Mouse (Mus musculus): ENCODE results near the gene Zfp148. TPM values are rescaled to one million over a fixed set of nuclear protein-coding genes. Genes with fewer than 3 reads are reported as not detected.
"Not testable (repeated sequence)": the region's sequence is repeated elsewhere in the genome, so short reads cannot be mapped to it uniquely, and the experiment has no call there.

Zfp148 gene
- 21.4 and 30.6 TPM in 2 replicates for polyA plus RNA-seq (2011; ENCODE audit: insufficient read depth, insufficient read length, low replicate concordance, missing spikeins)

- peak within 1 kb of the TSS; percentile 84 for H3K27ac ChIP-seq (ENCODE audit: control insufficient read depth, insufficient read depth, low read depth, low read length, poor library complexity)
- not testable (repeated sequence) for H3K4me1 ChIP-seq (ENCODE audit: control insufficient read depth, insufficient read depth, low read length)
- WGBS = 2% methylated on average over 50 of the region's 50 CpGs
- peak within 1 kb of the TSS; percentile 85 for H3K4me3 ChIP-seq (replicated peaks; ENCODE audit: control insufficient read depth, low read depth, low read length)
- peak; percentile 80 for TF ChIP-seq POLR2A (IDR thresholded peaks at IDR 0.05; ENCODE audit: borderline replicate concordance, control insufficient read depth, low read depth, low read length)
These were observed at the start of gene Zfp148 for GRCm38 (mm10) chr16:33379944-33380881. Zfp148 (plus strand) TSS chr16:33380836.

DNA sequence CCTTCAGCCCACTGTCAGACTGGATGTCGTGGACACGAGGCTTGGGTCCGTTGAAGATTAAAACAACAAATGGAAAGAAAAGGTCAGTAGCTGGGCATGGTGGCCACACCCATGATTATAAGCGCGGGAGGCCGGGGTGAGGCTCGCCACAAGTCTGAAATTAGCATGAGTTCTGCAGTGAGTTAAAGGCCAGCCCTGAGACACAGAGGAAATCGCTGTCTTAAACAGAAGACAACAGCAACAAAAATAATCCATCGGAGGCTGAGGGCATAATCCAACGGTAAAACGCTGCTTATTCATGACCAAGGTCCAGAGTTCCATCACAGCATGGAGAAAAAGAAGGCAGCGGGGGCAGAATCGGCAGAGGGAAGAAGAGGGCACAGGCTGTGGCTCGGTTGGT, 47.6 kb upstream of the Zfp148 start:
- Histone ChIP-seq H3K4me3 (replicated peaks; ENCODE audit: control insufficient read depth, low read depth, low read length) (no peak overlapping the region), H3K27ac (ENCODE audit: control insufficient read depth, insufficient read depth, low read depth, low read length, poor library complexity) (no peak overlapping the region), H3K4me1 (ENCODE audit: control insufficient read depth, insufficient read depth, low read length) (no peaks in the 10 kb centered on the region)
- TF ChIP-seq CTCF (IDR thresholded peaks at IDR 0.05; ENCODE audit: control insufficient read depth, insufficient read depth, low read length) = no peak
- TF ChIP-seq POLR2A (IDR thresholded peaks at IDR 0.05; ENCODE audit: borderline replicate concordance, control insufficient read depth, low read depth, low read length) = no peak
- 83% methylated on average over 14 of the region's 14 CpGs for WGBS

GRCm38 (mm10) chr16:33337177-33337576, 43.5 kb upstream of the Zfp148 start:
- TF ChIP-seq CTCF (IDR thresholded peaks at IDR 0.05; ENCODE audit: control insufficient read depth, insufficient read depth, low read length) = peak; percentile 65
- no peak for TF ChIP-seq POLR2A (IDR thresholded peaks at IDR 0.05; ENCODE audit: borderline replicate concordance, control insufficient read depth, low read depth, low read length)
- H3K27ac ChIP-seq (ENCODE audit: control insufficient read depth, insufficient read depth, low read depth, low read length, poor library complexity) = no peak overlapping the region
- 9% methylated on average over 8 of the region's 8 CpGs for WGBS

GRCm38 (mm10) chr16:33337681-33338080, 43.0 kb upstream of the Zfp148 start:
- no peaks in the 10 kb centered on the region for H3K4me1 ChIP-seq (ENCODE audit: control insufficient read depth, insufficient read depth, low read length)
- H3K27ac ChIP-seq (ENCODE audit: control insufficient read depth, insufficient read depth, low read depth, low read length, poor library complexity) = no peak overlapping the region
- WGBS = 73% methylated on average over 10 of the region's 10 CpGs
- H3K4me3 ChIP-seq (replicated peaks; ENCODE audit: control insufficient read depth, low read depth, low read length) = no peak overlapping the region
- no peak for TF ChIP-seq CTCF (IDR thresholded peaks at IDR 0.05; ENCODE audit: control insufficient read depth, insufficient read depth, low read length)
- no peak for TF ChIP-seq POLR2A (IDR thresholded peaks at IDR 0.05; ENCODE audit: borderline replicate concordance, control insufficient read depth, low read depth, low read length)

More at GRCm38 (mm10) chr16:33337177-33337576, 43.5 kb upstream of the Zfp148 start:
- Histone ChIP-seq H3K4me1 (ENCODE audit: control insufficient read depth, insufficient read depth, low read length) (no peaks in the 10 kb centered on the region), H3K4me3 (replicated peaks; ENCODE audit: control insufficient read depth, low read depth, low read length) (no peak overlapping the region)

GRCm38 (mm10) chr16:33338492-33338891, 42.1 kb upstream of the Zfp148 start:
- 75% methylated on average over 4 of the region's 4 CpGs for WGBS

GRCm38 (mm10) chr16:33339476-33339875, 41.2 kb upstream of the Zfp148 start:
- Histone ChIP-seq H3K4me1 (ENCODE audit: control insufficient read depth, insufficient read depth, low read length) (no peaks in the 10 kb centered on the region; the same call in 1 of the 2 replicates), H3K27ac (ENCODE audit: control insufficient read depth, insufficient read depth, low read depth, low read length, poor library complexity) (no peak overlapping the region), H3K4me3 (replicated peaks; ENCODE audit: control insufficient read depth, low read depth, low read length) (no peak overlapping the region)
- 80% methylated on average over 2 of the region's 2 CpGs for whole genome bisulfite sequencing
- TF ChIP-seq POLR2A (IDR thresholded peaks at IDR 0.05; ENCODE audit: borderline replicate concordance, control insufficient read depth, low read depth, low read length) (no peak), CTCF (IDR thresholded peaks at IDR 0.05; ENCODE audit: control insufficient read depth, insufficient read depth, low read length) (no peak)

More at GRCm38 (mm10) chr16:33338492-33338891, 42.1 kb upstream of the Zfp148 start:
- H3K4me1 ChIP-seq (ENCODE audit: control insufficient read depth, insufficient read depth, low read length) = no peaks in the 10 kb centered on the region; the same call in 1 of the 2 replicates
- H3K27ac ChIP-seq (ENCODE audit: control insufficient read depth, insufficient read depth, low read depth, low read length, poor library complexity) = no peak overlapping the region
- TF ChIP-seq POLR2A (IDR thresholded peaks at IDR 0.05; ENCODE audit: borderline replicate concordance, control insufficient read depth, low read depth, low read length) (no peak), CTCF (IDR thresholded peaks at IDR 0.05; ENCODE audit: control insufficient read depth, insufficient read depth, low read length) (no peak)
- no peak overlapping the region for H3K4me3 ChIP-seq (replicated peaks; ENCODE audit: control insufficient read depth, low read depth, low read length)

DNA sequence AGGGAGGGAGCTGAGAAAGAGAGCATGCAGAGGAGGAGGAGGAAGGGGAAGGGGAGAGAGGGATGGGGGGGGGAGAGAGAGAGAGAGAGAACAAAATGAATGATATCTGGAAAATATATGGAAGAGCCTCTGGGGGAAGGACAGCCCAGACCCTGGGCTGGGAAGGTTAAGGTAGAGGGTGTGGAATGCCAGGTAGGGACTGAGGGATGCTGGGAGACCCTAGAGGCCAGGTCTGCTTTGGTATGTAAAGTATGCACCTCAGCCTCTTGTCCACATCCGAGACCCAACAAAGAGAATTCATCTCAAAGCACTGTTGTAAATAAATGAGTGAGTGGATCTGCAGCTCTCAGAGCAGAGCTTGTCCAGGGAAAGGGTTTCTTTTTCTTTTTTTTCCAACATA, 38.3 kb upstream of the Zfp148 start:
- TF ChIP-seq POLR2A (IDR thresholded peaks at IDR 0.05; ENCODE audit: borderline replicate concordance, control insufficient read depth, low read depth, low read length) (no peak), CTCF (IDR thresholded peaks at IDR 0.05; ENCODE audit: control insufficient read depth, insufficient read depth, low read length) (no peak)
- H3K4me3 ChIP-seq (replicated peaks; ENCODE audit: control insufficient read depth, low read depth, low read length) = no peak overlapping the region
- 79% methylated on average over 1 of the region's 1 CpGs for WGBS

GRCm38 (mm10) chr16:33343106-33343505, 37.5 kb upstream of the Zfp148 start:
- 88% methylated on average over 5 of the region's 5 CpGs for WGBS
- H3K4me3 ChIP-seq (replicated peaks; ENCODE audit: control insufficient read depth, low read depth, low read length) = no peak overlapping the region
- TF ChIP-seq CTCF (IDR thresholded peaks at IDR 0.05; ENCODE audit: control insufficient read depth, insufficient read depth, low read length) = no peak
- TF ChIP-seq POLR2A (IDR thresholded peaks at IDR 0.05; ENCODE audit: borderline replicate concordance, control insufficient read depth, low read depth, low read length) = no peak
- no peaks in the 10 kb centered on the region; the same call in 1 of the 2 replicates for H3K4me1 ChIP-seq (ENCODE audit: control insufficient read depth, insufficient read depth, low read length)
- no peak overlapping the region for H3K27ac ChIP-seq (ENCODE audit: control insufficient read depth, insufficient read depth, low read depth, low read length, poor library complexity)

More for the DNA sequence above, 38.3 kb upstream of the Zfp148 start:
- H3K4me1 ChIP-seq (ENCODE audit: control insufficient read depth, insufficient read depth, low read length) = no peaks in the 10 kb centered on the region; the same call in 1 of the 2 replicates
- no peak overlapping the region for H3K27ac ChIP-seq (ENCODE audit: control insufficient read depth, insufficient read depth, low read depth, low read length, poor library complexity)
